Mouse (Mus musculus) C2C12 (cell line): Measurements from ENCODE around the gene Clpx. TPM values are rescaled to one million over a fixed set of nuclear protein-coding genes. Genes with fewer than 3 reads are reported as not detected.

Experiments used
- H3K27me3 ChIP-seq: one replicate; pipeline ENCODE4 v1.6.1; 2011; ENCODE audit not compliant: control insufficient read depth, insufficient read depth, insufficient read length
- H3K36me3 ChIP-seq: one replicate; pipeline ENCODE4 v1.6.1; 2011; ENCODE audit not compliant: control insufficient read depth, insufficient read depth
- H3K4me3 ChIP-seq: one replicate; pipeline ENCODE4 v1.5.1; 2011; ENCODE audit warnings: mild to moderate bottlenecking, control low read depth; ENCODE audit not compliant: poor library complexity, insufficient read depth, severe bottlenecking
- H3K79me2 ChIP-seq: one replicate; pipeline ENCODE4 v1.6.1; 2011; ENCODE audit not compliant: control insufficient read depth, insufficient read depth
- H3K79me3 ChIP-seq: one replicate; pipeline ENCODE4 v1.6.1; 2011; ENCODE audit warnings: low read depth, control low read depth
- H3ac ChIP-seq: one replicate; pipeline ENCODE3; 2011; ENCODE audit warnings: low read depth; ENCODE audit not compliant: control insufficient read depth, insufficient read length
- CEBPB ChIP-seq: IDR thresholded peaks from one replicate; pipeline ENCODE4 v1.6.1; 2011; ENCODE audit warnings: low read depth, mild to moderate bottlenecking, control low read depth, moderate library complexity
- CTCF ChIP-seq: IDR thresholded peaks from one replicate; pipeline ENCODE4 v1.5.1; 2011; ENCODE audit not compliant: control insufficient read depth, insufficient read depth, insufficient read length
- FOSL1 ChIP-seq: IDR thresholded peaks from one replicate; pipeline ENCODE4 v1.8.0; 2011; ENCODE audit warnings: mild to moderate bottlenecking, low read length; ENCODE audit not compliant: poor library complexity, insufficient read depth, severe bottlenecking
- MAX ChIP-seq: IDR thresholded peaks from one replicate; pipeline ENCODE4 v1.6.1; 2011; ENCODE audit warnings: mild to moderate bottlenecking, control low read depth
- MYOD1 ChIP-seq: IDR thresholded peaks from one replicate; pipeline ENCODE4 v1.6.1; 2011; ENCODE audit warnings: low read depth; ENCODE audit not compliant: control insufficient read depth, insufficient read length
- MYOG ChIP-seq: IDR thresholded peaks from one replicate; pipeline ENCODE4 v1.6.1; 2011; ENCODE audit not compliant: control insufficient read depth, insufficient read length; ENCODE audit errors: extremely low read depth
- USF1 ChIP-seq: IDR thresholded peaks from one replicate; pipeline ENCODE4 v1.6.1; 2011; ENCODE audit warnings: low read depth, mild to moderate bottlenecking, control low read depth, moderate library complexity
- polyA plus RNA-seq: library from polyadenylated mRNA; unstranded; fragments of >200 nt; fragmentation: generic; extraction: Trizol; gene quantifications from one replicate; pipeline ENCODE4 v1.2.1, GENCODE M21; 2012; ENCODE audit warnings: missing spikeins

Clpx gene
- polyA plus RNA-seq, 1 experiment = 9.3 TPM

DNA sequence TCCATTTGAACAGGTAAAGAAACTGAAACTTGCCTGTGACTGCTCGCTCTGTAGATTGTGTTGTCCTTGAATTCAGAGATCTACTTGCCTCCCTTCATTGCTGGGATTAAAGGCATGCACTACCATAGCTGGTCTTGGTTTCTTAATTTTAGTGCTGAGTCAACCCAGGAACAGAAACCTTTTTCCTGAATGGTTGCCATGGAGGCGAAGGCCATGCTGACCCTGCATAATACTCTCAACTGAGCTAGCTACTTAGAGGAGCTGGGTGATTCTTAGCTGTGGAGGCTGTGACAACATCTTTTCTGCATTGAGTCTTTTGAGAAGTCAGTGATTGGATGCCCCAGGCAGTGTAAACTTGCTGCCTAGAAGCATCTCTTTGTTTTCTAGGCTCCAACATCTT is 62.9 kb downstream of the Clpx start:
- Histone ChIP-seq H3K4me3 (no peak overlapping the region), H3K79me2 (peaks cover 28% of the 10 kb centered on the region), H3K79me3 (peaks cover 19% of the 10 kb centered on the region), H3K27me3 (no peaks in the 10 kb centered on the region), H3ac (no peak overlapping the region), H3K36me3 (peaks cover 32% of the 10 kb centered on the region)
- TF ChIP-seq CTCF (no peak), CEBPB (no peak), FOSL1 (no peak), USF1 (no peak), MYOG (no peak), MAX (no peak), MYOD1 (no peak)

GRCm38 (mm10) chr9:65358956-65359480 is 65.0 kb downstream of the Clpx start:
- Histone ChIP-seq H3ac (no peak overlapping the region), H3K79me2 (peaks cover 8% of the 10 kb centered on the region), H3K79me3 (peaks cover 4% of the 10 kb centered on the region), H3K27me3 (no peaks in the 10 kb centered on the region), H3K36me3 (peaks cover 37% of the 10 kb centered on the region), H3K4me3 (no peak overlapping the region)
- TF ChIP-seq CEBPB = no peak
- TF ChIP-seq FOSL1 = no peak
- TF ChIP-seq CTCF = no peak
- no peak for TF ChIP-seq MAX
- no peak for TF ChIP-seq USF1
- no peak for TF ChIP-seq MYOD1

GRCm38 (mm10) chr9:65360641-65361448 is 66.8 kb downstream of the Clpx start, which contains the start of gene Ubap1l:
Gene Ubap1l, plus strand, starts transcription at chr9:65361041.
- no peak for TF ChIP-seq MYOD1
- no peak for TF ChIP-seq MAX
- no peak for TF ChIP-seq CTCF
- no peak for TF ChIP-seq CEBPB
- no peak for TF ChIP-seq FOSL1
- TF ChIP-seq MYOG = no peak
- TF ChIP-seq USF1 = no peak
- Histone ChIP-seq H3K27me3 (no peaks in the 10 kb centered on the region), H3K79me2 (no peaks in the 10 kb centered on the region), H3ac (no peak within 1 kb of the TSS), H3K36me3 (peaks cover 37% of the 10 kb centered on the region), H3K4me3 (no peak within 1 kb of the TSS), H3K79me3 (no peaks in the 10 kb centered on the region)

- Histone ChIP-seq H3K4me3 (no peak overlapping the region), H3K36me3 (peaks cover 22% of the 10 kb centered on the region), H3K27me3 (no peaks in the 10 kb centered on the region), H3K79me3 (no peaks in the 10 kb centered on the region), H3K79me2 (no peaks in the 10 kb centered on the region), H3ac (no peak overlapping the region)
- TF ChIP-seq MYOD1 = peak; percentile 28
- no peak for TF ChIP-seq FOSL1
- TF ChIP-seq USF1 = peak; percentile 46
- TF ChIP-seq CEBPB = no peak
These were observed 69.6 kb downstream of the Clpx start for GRCm38 (mm10) chr9:65363684-65364083.

DNA sequence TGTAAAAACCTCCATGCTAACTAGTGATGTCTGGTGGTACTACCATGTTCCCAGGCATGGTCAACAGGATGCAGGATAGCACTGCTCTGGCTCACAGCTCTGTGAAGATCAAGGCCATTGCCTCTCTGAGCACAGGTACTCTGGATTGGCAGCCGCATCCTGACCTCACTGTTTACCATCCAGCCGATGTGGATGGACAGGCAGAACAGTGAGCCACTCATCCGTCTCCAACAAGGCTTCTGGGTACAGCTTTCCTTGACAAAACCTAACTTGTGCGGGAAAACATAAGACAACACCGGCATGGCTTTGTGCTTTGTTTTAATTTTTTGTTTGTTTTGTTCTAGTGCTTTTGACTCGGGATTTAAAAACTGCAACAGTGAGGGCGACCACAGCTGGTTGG is 71.7 kb downstream of the Clpx start:
- peaks cover 14% of the 10 kb centered on the region for H3K36me3 ChIP-seq
- TF ChIP-seq CTCF = no peak
- no peak for TF ChIP-seq FOSL1
- TF ChIP-seq MAX = no peak
- no peak for TF ChIP-seq MYOG
- no peak for TF ChIP-seq MYOD1
- no peak for TF ChIP-seq USF1
- TF ChIP-seq CEBPB = no peak
- no peaks in the 10 kb centered on the region for H3K27me3 ChIP-seq
- no peaks in the 10 kb centered on the region for H3K79me3 ChIP-seq
- no peaks in the 10 kb centered on the region for H3K79me2 ChIP-seq
- no peak overlapping the region for H3K4me3 ChIP-seq
- no peak overlapping the region for H3ac ChIP-seq

GRCm38 (mm10) chr9:65371756-65372155 is 77.7 kb downstream of the Clpx start:
- Histone ChIP-seq H3ac (no peak overlapping the region), H3K4me3 (no peak overlapping the region), H3K36me3 (no peaks in the 10 kb centered on the region), H3K79me2 (no peaks in the 10 kb centered on the region), H3K79me3 (no peaks in the 10 kb centered on the region), H3K27me3 (no peaks in the 10 kb centered on the region)
- TF ChIP-seq MYOG (no peak), CEBPB (no peak), USF1 (no peak), CTCF (no peak), FOSL1 (no peak), MAX (no peak), MYOD1 (no peak)
